Mouse (Mus musculus) embryonic facial prominence, embryonic 14.5 days (tissue): Measurements from ENCODE around the gene Bcl10. TPM values are rescaled to one million over a fixed set of nuclear protein-coding genes. Genes with fewer than 3 reads are reported as not detected.
"Not testable (repeated sequence)": the region's sequence is repeated elsewhere in the genome, so short reads cannot be mapped to it uniquely, and the experiment has no call there.

ENCODE experiments used
- ATAC-seq: fragments of 200-750 bp; cut with Nextera tagmentation; 2 replicates; pipeline ENCODE4 v1.8.0; 2017; ENCODE audit warnings: low read depth, moderate number of reproducible peaks, moderate TSS enrichment
- DNase-seq: peaks from one replicate; pipeline ENCODE4 v3.0.0-alpha.2; 2015; ENCODE audit warnings: low spot score
- H3K27ac ChIP-seq: fragments of 300-500 bp; sonication (generic); replicated peaks from 2 replicates; pipeline ENCODE4 v1.5.1; 2014; ENCODE audit warnings: low read depth, mild to moderate bottlenecking, low read length, moderate library complexity
- H3K27me3 ChIP-seq: fragments of 300-500 bp; sonication (generic); replicated peaks from 2 replicates; pipeline ENCODE4 v1.6.1; 2014; ENCODE audit warnings: low read length; ENCODE audit not compliant: control insufficient read depth, insufficient read depth
- H3K36me3 ChIP-seq: fragments of 300-500 bp; sonication (generic); 2 replicates; pipeline ENCODE4 v1.6.1; 2014; ENCODE audit warnings: low read length, mixed read lengths; ENCODE audit not compliant: control insufficient read depth, insufficient read depth
- H3K4me1 ChIP-seq: fragments of 300-500 bp; sonication (generic); 2 replicates; pipeline ENCODE4 v1.6.1; 2014; ENCODE audit warnings: antibody characterized with exemption, low read length; ENCODE audit not compliant: control insufficient read depth, insufficient read depth
- H3K4me2 ChIP-seq: fragments of 300-500 bp; sonication (generic); 2 replicates; pipeline ENCODE4 v1.6.1; 2014; ENCODE audit warnings: low read depth, mild to moderate bottlenecking, low read length, moderate library complexity, mixed read lengths
- H3K4me3 ChIP-seq: fragments of 300-500 bp; sonication (generic); 2 replicates; pipeline ENCODE4 v1.5.1; 2014; ENCODE audit warnings: low read depth, mild to moderate bottlenecking, low read length
- H3K9ac ChIP-seq: fragments of 300-500 bp; sonication (generic); 2 replicates; pipeline ENCODE4 v1.6.1; 2014; ENCODE audit warnings: low read depth, mild to moderate bottlenecking, low read length, moderate library complexity, mixed read lengths
- H3K9me3 ChIP-seq: fragments of 300-500 bp; sonication (generic); 2 replicates; pipeline ENCODE4 v1.6.1; 2016; ENCODE audit warnings: low read length; ENCODE audit not compliant: control insufficient read depth
- WGBS: fragments of 180-500 bp; shearing (Covaris S2); extraction: QIAGEN DNeasy Blood & Tissue Kit; methylation state at CpG from one replicate; pipeline ENCODE4 v1.1.7; 2014; 5-methylcytosine and 5-hydroxymethylcytosine counted together
- polyA plus RNA-seq: library from polyadenylated mRNA; unstranded; fragments of >200 nt; fragmentation: Nextera tagmentation; extraction: Ambion mirVana; gene quantifications from 2 replicates; pipeline ENCODE4 v1.2.1, GENCODE M21; 2014

The Bcl10 gene
- polyA plus RNA-seq, result 52.1 and 54.8 TPM in 2 replicates

DNA sequence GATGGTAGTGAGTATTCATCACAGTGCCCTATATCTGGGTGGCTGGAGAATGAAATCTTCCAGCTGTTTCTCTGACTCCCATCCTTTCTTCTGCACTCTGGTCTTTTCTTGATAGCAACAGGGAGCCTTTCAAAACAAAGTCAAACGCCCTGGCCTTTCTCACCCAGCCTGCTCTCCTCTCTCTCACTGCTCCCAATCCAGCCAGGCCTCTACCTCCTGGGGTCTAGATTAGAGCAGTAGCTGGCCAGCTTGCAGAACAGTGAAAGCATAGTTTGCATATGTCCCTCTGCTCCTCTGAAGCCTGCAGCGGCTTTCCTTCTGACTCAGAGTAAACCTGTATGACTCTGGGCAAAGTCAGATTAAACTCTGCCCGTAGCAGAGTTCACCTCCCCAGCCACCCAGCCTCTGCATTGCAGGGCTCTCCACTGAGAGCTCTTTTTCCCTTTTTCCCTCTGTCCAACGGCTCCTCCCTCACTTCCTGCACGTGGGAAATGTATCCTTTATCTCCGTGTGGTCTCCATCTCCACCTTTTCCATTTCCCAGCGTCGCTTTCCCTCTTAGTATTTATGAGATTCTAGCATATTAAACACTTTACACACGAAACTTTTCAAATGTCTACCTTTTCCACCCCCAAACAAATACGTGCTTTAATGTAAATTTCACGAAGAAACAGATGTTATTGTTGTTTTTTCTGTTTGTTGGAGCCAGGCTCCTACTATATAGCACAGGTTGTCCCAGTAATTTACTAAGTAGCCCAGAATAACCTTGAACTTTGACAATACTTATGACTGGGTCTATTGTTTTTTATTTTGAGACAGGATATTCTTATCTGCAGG, at the start of gene Bcl10:
Bcl10 (plus strand) TSS at position 786 of the 836 bp plus-strand sequence.
- peaks cover 16% of the 10 kb centered on the region for H3K4me1 ChIP-seq
- 0 out of 2 replicates have a peak, but pooled peaks cover 8% of the 10 kb centered on the region for H3K9me3 ChIP-seq
- 29% methylated on average over 11 of the region's 11 CpGs for WGBS
- no peaks in the 10 kb centered on the region for H3K27me3 ChIP-seq
- H3K4me2 ChIP-seq, result peak within 1 kb of the TSS; percentile 71
- peak within 1 kb of the TSS; percentile 92 for H3K4me3 ChIP-seq
- DNase-seq (no peak), ATAC-seq (no peak)
- peak within 1 kb of the TSS; percentile 92 for H3K27ac ChIP-seq
- H3K9ac ChIP-seq, result peak within 1 kb of the TSS; percentile 55
- H3K36me3 ChIP-seq, result no peaks in the 10 kb centered on the region

GRCm38 (mm10) chr3:145873271-145873670, 49.3 kb upstream of the Bcl10 start:
- 100% methylated on average over 1 of the region's 1 CpGs for WGBS
- no peak overlapping the region for H3K9ac ChIP-seq
- no peaks in the 10 kb centered on the region for H3K27me3 ChIP-seq
- no peaks in the 10 kb centered on the region for H3K9me3 ChIP-seq
- 0 out of 2 replicates have a peak, but pooled peaks cover 2% of the 10 kb centered on the region for H3K4me1 ChIP-seq
- ATAC-seq (no peak), DNase-seq (no peak)
- no peak overlapping the region for H3K27ac ChIP-seq
- no peak overlapping the region for H3K4me2 ChIP-seq
- no peaks in the 10 kb centered on the region for H3K36me3 ChIP-seq
- H3K4me3 ChIP-seq, result no peak overlapping the region

GRCm38 (mm10) chr3:145874126-145874525, 48.5 kb upstream of the Bcl10 start:
- Histone ChIP-seq H3K4me1 (0 out of 2 replicates have a peak, but pooled peaks cover 2% of the 10 kb centered on the region), H3K4me3 (no peak overlapping the region), H3K4me2 (no peak overlapping the region), H3K27ac (no peak overlapping the region), H3K9me3 (no peaks in the 10 kb centered on the region), H3K9ac (no peak overlapping the region), H3K27me3 (no peaks in the 10 kb centered on the region), H3K36me3 (no peaks in the 10 kb centered on the region)
- ATAC-seq, result no peak
- no peak for DNase-seq
- 82% methylated on average over 4 of the region's 4 CpGs for WGBS

GRCm38 (mm10) chr3:145876120-145876519, 46.5 kb upstream of the Bcl10 start:
- no peaks in the 10 kb centered on the region for H3K27me3 ChIP-seq
- H3K36me3 ChIP-seq, result no peaks in the 10 kb centered on the region
- no peak overlapping the region for H3K9ac ChIP-seq
- H3K27ac ChIP-seq, result no peak overlapping the region
- H3K4me3 ChIP-seq, result no peak overlapping the region
- H3K9me3 ChIP-seq, result no peaks in the 10 kb centered on the region
- WGBS, result 82% methylated on average over 11 of the region's 11 CpGs
- no peak for DNase-seq
- 0 out of 2 replicates have a peak, but pooled peaks cover 2% of the 10 kb centered on the region for H3K4me1 ChIP-seq
- ATAC-seq, result no peak
- no peak overlapping the region for H3K4me2 ChIP-seq

- not testable (repeated sequence) for H3K9ac ChIP-seq, H3K27ac ChIP-seq, DNase-seq, H3K27me3 ChIP-seq, ATAC-seq, H3K9me3 ChIP-seq, H3K4me3 ChIP-seq, H3K4me2 ChIP-seq, H3K36me3 ChIP-seq, H3K4me1 ChIP-seq
- 91% methylated on average over 13 of the region's 14 CpGs for WGBS
These were observed 43.7 kb upstream of the Bcl10 start for GRCm38 (mm10) chr3:145878867-145879266.

GRCm38 (mm10) chr3:145880335-145880734, 42.3 kb upstream of the Bcl10 start:
- Histone ChIP-seq H3K27ac (no peak overlapping the region), H3K4me1 (peaks cover 4% of the 10 kb centered on the region), H3K9me3 (no peaks in the 10 kb centered on the region), H3K36me3 (no peaks in the 10 kb centered on the region), H3K4me2 (no peak overlapping the region), H3K4me3 (no peak overlapping the region), H3K27me3 (no peaks in the 10 kb centered on the region), H3K9ac (no peak overlapping the region)
- DNase-seq (no peak), ATAC-seq (no peak)
- 75% methylated on average over 1 of the region's 1 CpGs for WGBS

DNA sequence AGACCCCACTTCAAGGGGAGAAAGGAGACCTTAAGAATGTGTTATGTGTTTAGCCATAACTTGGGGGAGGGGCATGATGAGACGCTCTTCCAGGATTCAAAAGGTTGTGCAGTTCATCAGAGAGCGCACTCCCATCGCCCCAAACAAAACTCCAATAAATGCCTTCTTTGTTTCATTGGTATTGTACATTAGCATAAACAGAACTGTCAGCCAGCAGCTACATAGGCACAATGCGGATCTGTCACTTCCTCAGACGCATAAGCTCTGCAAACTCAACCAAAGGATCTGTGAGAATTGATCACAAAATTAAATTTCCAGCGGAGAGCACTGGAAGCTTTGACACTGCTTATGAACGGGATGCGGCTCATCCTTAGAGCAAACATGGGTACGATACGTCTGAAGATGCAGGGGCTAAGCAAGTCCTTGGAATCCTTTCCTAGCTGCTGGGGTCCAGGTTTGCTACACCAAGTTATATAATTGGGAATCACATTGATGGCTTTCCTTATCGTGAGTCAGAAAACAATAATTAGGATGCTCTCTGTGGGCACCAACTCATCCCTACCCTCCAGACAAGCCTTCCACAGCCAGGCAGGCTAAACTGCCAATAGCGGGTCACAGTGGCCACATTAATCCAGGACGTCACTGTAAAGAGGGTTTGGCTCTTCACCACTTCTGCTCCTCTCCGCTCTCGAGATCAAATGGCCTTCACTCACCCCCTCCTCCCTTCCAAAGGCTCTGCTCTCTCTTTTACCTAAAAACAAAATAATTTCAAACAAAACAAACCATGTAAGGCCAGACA, 40.3 kb upstream of the Bcl10 start:
- ATAC-seq (no peak), DNase-seq (no peak)
- H3K27ac ChIP-seq, result no peak overlapping the region
- H3K9ac ChIP-seq, result no peak overlapping the region
- no peak overlapping the region for H3K4me3 ChIP-seq
- H3K36me3 ChIP-seq, result no peaks in the 10 kb centered on the region
- 81% methylated on average over 15 of the region's 15 CpGs for WGBS
- peaks cover 10% of the 10 kb centered on the region for H3K4me1 ChIP-seq
- no peaks in the 10 kb centered on the region for H3K27me3 ChIP-seq
- H3K4me2 ChIP-seq, result no peak overlapping the region
- no peaks in the 10 kb centered on the region for H3K9me3 ChIP-seq

- H3K27me3 ChIP-seq, result no peaks in the 10 kb centered on the region
- no peaks in the 10 kb centered on the region for H3K9me3 ChIP-seq
- H3K4me2 ChIP-seq, result no peak overlapping the region
- WGBS, result 39% methylated on average over 2 of the region's 2 CpGs
- H3K4me1 ChIP-seq, result peaks cover 10% of the 10 kb centered on the region
- peak; percentile 84 for ATAC-seq
- no peak overlapping the region for H3K4me3 ChIP-seq
- no peak overlapping the region for H3K9ac ChIP-seq
- peak; percentile 60 for DNase-seq
- H3K36me3 ChIP-seq, result no peaks in the 10 kb centered on the region
- no peak overlapping the region for H3K27ac ChIP-seq
These were observed 39.4 kb upstream of the Bcl10 start for GRCm38 (mm10) chr3:145883233-145883632.
